Mouse (Mus musculus) natural killer cell, adult 2 months (primary cell): ENCODE measurements at regions not wholly inside any gene's neighbourhood (a gene's known extent, or its start where the extent isn't known, plus 50 kb on each side); places are given as distances from the start of the nearest gene placed in this dataset.

Source experiments
- DNase-seq, 2 experiments: peaks; one replicate each; pipeline ENCODE4 v3.0.0; 2022; ENCODE audit warnings: low spot score in 2 of 2

DNA sequence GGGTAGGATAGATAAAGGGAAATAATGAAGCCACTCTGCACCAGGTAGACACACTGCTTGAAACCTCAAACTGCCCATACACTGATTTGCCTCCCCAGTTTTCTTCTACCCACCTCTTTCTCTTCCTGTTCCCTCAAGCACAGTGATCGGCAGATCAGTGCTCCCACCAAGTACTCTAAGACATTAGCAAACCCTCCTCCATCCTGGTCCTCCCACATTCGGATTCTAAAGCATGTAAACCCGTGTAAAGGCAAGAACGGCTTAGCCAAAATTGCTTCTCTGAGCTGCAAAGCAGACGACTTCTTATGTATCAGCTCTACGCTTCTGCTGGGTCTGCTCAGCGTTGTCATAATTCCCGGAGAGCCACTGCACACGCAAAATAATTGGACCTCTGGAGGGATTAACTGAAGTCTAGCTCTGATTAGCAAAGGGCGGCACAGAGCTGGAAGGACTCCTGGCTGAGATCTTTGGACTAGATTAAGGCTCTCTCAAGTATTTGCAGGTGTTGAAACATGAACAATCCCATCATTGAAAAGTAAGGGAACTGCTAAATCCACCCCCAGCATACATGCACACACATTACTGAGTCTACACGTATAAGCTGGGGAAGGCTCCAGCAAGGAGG lies 67.2 kb downstream of the Mtx3 start:
- DNase-seq, result no peak

DNA sequence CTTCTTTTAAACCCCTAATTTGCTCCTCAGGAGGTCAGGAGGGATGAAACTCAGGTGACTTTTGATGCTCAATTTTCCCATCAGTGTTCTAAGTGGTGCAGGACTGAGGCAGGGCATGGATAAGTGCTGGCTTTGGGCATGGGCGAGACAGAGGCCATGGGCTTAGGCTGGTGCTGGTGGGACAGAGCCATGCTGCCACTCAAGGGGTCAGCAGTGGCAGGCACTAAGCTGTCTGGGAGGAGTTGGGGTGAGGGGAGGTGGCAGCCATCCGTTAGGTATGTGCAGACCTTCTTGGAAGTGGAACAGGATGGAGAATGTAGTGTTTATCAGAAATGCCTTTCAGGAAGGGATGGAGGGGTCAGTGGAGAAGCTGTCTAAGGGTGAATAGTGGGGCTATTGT lies 68.1 kb downstream of the Mtx3 start:
- no peak for DNase-seq

DNA sequence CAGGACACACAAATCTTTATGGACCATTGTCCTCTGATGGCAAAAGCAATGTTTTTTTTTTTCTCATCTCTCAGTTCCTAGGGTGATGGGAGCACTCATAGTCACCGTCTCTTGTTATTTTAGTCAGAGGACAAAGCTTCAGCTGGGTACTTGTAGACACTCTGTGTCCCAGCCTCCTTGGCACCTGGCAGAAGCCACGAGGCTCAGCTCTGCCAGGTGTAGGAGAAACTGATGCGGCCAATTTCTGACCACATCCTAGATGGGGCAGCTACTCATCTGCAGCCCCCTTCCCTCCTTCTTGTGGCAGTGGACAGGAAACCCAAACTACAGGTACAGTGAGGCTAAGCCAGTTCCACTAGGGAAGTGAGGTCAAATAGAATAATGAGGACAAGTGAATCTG lies 70.1 kb downstream of the Mtx3 start:
- no peak for DNase-seq

DNA sequence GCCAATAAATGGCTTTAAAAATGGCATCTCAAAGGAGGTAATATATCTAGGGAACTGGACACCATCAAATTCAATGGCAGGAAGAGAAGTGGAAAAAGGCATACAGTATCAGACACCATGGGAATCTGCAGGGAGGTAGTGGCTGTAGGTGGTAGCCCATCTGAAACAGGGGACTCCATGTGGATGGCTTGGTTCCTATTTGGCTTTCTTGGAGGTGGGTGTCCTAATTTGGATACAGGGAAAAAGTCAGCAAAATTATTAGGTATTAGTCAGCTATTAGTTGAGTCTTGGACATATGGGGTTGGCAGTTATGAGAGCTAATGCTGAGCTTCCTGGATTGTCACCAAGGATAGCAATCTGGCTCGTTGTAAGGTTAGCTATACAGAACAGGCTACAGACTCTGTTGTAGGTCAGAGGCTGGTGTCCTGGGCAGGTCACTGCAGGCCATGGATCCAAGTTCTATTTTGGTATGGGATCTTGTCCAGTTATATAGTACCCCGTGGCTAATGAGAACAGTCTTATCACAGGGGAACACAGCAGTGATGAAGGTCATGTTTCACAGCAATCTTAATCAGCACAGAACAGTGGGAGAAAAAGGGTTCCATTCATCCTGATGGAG lies 70.8 kb downstream of the Mtx3 start:
- DNase-seq, result no peak

DNA sequence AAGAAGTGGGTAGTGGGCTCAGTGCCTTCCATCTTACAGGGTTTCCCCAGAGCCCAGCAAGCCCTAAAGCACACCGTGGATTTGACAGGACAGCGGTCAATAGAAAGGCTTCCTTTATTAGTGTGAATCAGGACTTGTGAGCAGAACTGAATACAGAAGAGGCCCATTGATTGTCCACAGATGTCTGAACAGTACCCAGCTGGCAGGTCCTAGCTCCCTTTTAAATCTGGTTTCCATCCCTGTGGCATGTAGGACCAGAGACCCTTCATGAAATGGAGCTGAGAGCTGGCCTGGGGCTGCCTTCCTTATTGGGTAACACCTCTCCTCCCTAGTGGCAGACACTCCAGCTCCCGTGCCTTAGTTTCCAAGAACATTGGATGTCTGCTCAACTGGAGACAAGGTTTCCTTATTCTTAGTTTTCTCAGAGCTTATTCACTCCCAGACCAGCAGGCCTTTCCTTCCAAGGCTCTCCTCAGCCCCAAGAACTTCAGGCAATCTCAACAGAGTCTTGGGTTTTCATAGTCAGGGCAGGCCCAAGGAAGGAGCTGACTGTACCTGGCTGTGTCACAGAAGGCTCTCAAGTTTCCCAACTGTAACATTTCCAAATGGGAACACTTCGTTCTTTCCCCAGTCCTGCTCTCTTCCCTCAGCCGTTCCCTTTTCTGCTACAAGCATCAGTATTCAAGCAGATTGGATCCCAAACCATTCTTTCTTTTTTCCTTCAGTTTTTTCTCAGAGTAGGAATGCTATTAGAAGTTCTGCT lies 71.6 kb downstream of the Mtx3 start:
- no peak for DNase-seq

- no peak for DNase-seq
Observed at GRCm38 (mm10) chr13:92919882-92920281, 75.3 kb downstream of the Mtx3 start.

DNA sequence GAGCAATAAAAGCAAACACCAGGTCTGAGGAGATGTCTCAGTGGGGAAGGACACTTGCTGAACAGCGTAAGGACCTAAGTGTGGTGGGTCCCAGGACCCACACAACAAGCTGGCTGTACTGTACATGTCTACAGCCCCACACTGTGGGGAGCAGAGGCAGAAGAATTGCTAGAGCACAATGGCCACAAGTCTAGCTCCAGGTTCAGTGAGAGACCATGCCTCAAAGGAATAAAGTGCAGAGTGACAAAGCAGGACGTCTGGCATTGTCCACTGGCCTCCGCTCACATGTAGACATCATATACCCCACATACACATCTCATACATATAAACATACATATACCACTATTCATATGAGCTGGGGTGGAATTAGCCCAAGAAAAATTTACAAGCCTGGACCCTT lies 77.4 kb downstream of the Mtx3 start:
- no peak for DNase-seq

DNA sequence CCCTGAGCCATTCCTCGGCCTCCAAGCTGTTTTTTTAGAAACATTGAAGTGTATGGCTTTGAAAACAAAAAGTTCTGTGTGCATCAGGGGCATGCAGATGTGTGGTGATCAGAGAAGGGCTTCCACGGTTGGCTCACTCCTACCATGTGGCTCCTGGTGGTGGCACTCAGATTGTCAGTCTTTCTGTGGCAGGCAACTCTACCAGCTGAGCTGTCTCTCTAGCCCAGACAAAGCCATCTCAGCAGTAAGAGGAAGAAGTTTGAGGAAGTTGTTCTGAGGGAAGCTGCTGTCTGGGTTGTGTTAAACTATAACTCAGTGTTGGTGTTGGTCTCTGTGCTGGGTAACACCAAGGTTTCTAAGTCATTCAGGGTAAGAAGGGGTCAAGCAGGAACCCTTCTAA lies 78.9 kb downstream of the Mtx3 start:
- peak in 1 of 2 experiments; percentile 32 for DNase-seq

DNA sequence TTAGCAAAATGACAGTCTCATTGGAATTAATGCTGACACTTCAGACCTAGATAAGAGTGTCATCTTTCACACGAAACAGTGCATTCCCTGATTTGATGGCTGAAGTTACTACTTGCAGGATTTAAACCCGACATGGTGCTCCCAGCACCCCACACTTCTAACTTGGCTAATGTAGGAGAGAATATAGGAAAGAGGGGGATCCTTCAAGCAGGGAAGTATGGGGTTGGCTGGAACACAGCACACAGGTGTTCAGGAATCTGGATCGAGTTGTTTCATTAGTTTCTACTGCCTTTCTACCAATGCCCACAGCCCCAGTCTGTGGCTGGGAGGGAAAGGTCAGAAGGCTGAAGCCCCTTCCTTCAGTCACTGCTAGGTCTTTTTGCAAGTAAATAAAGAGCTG lies 79.5 kb downstream of the Mtx3 start:
- no peak for DNase-seq

DNA sequence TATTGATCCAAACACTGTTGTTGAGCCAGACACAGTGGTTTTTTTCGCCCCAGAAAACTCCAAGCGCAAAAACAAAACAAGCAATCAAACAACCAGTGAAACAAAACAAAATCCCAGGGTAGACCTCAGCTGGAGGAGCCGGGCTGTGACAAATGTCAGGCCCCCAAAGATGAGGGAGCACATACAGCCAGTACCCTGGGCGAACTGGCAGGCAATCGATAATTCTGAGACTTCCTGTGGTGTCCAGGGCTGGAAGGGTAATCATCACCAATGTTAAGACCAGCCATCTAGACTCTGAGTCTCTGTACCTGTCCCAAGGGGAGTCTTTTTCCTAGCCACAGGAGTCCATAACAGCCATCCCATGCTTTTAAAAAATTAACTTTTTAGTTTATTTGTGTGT lies 80.6 kb downstream of the Mtx3 start:
- no peak for DNase-seq

DNA sequence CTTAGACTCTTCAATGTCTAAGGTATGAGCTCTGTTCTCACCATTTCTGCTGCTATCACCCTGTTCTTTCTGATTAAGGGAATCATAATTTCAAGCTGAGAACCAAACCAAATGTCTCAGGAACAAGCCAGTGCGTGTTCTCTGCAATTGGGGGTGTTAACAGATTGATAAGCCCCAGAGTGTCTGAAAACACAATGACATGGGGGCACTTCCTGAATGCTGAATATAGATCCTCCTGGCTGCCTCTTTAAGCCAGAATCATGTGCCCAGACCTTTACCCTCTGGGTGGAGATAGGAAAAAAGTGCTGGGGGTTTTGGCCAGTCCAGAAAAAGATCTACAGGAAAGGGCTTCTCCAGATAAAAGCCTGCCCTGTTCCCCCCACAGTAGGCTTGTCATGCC lies 84.0 kb downstream of the Mtx3 start:
- no peak for DNase-seq

GRCm38 (mm10) chr13:92931696-92932095 lies 87.1 kb downstream of the Mtx3 start:
- DNase-seq, result no peak

DNA sequence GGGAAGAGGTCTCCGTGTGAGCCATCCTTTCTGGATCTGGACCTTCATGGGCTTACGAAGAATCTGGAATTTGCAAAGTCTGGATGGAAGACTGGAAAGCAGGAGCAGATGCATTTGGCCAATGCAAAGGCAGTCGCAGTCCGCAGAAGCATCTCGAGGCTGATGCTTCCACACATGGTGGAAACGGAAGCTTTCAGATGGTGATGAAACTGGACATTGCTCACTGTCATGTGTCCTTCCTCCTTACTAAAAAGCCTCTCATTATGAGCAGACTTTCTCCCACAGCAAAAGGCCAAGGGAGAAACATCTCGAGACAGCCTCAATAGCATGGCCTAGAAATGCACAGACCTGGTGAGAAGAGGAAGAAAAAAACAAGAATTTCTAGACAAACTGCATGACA lies 94.5 kb downstream of the Mtx3 start:
- DNase-seq, result no peak

DNA sequence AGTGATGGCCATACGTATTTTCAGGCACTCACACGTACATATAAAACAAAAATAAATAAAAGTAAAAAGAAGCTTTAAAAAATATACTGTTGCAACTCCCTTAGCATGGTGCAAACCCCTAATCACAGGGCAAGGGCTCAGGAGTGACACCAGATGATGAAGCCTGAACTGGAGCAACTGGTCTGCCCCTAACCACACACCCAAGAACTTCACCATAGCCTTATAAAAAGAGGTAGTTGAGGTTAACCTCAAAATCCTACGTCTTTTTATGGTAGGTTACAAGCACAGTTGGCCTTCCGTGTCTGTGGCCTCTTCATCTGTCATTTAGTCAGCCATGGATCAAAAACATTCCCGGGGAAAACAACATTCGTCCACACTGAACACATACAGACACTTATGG lies 96.0 kb downstream of the Mtx3 start:
- DNase-seq, result no peak

GRCm38 (mm10) chr13:92948560-92948959 lies 104.0 kb downstream of the Mtx3 start:
- no peak for DNase-seq

DNA sequence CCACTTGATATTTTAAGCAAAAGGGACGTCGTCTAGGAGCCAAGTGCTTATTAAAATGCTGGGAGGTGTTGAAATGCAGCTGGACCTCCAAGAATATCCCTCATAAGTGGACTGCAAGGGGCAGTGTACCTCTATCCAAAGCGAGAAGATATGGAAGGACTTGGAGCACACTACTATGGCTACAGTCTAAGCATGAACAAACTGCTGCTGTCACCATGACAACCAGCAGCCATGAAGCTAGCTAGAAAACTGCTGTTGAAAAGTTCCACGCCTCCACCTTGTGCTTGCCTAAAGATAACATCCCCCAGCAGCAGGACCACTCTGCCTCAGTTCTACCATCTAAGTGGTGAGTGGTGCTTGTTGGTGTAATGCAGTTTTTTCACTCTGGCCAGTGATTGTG lies 115.5 kb downstream of the Mtx3 start:
- no peak for DNase-seq

DNA sequence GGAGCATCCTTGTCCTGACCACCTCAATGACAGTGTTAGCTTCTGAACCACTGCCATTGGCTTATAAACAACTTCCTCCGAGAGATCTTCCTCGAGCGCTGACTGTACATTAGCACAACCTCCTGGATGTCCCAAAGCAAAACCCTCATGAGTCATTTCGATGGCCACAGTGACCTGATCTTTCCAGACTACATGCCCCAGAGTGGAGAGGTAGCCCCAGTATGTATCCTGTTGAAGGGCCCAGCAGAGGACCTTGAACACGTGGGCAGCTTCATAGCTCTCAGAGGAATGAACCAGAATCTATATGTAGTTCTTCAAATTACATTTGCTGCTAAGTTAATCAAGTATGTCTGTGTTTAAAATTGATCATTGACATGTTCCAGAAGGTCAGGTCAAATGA lies 118.1 kb downstream of the Mtx3 start:
- no peak for DNase-seq

DNA sequence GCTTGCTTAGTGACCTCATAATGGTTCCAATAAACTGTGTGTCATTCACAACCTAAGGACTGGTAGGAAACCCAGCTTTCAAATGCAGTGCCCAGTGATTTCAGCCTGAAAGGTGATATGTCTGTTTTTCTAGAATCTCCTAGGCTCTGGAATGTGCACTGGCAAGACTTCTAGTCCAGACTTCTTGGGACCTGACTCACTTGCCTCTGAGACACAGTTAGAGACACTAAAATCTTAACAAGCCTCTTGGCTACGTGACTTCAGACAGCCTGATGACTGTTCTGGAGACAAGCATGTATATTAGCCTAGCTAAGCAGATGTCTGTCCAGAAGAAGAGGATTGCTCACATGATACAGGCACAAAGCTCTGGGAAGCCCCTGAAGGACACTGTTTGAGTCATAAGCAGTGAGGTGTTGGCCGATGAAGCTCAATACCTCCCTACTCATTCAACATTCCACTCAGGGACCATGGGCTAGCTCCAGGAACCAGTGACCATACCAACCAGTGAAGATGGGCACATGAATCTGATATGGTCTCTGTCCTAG lies 118.9 kb downstream of the Mtx3 start:
- DNase-seq, result no peak

GRCm38 (mm10) chr13:92964213-92964743 lies 119.7 kb downstream of the Mtx3 start:
- no peak for DNase-seq

DNA sequence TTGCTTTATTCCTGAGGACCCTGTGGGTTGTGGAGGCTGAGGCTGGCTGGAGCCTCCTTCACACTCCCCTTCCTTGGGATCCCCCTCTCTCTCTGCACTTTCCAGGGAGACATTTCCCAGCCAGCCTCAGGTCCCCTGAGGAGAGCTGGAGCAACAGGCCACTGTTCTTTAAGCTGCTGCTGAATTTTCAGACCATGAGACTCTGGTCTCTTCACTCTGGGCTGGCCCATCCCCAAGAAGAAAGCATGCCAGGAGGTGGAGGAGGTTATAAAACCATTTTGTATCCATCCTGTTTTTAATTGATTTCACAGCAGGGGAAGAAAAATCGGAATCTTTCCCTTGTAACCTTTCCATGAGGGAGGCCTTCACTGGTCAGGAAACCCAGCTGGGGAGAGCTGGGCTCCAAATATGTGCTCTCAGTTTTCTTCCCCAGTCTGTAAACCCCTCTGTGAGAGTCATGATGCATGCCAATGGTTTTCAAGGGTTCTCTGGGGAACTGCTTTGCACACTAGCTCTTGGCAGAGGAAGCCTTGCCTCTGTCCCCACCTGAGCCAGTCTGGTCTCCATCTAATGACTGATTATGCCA lies 122.6 kb downstream of the Mtx3 start:
- DNase-seq, result no peak

DNA sequence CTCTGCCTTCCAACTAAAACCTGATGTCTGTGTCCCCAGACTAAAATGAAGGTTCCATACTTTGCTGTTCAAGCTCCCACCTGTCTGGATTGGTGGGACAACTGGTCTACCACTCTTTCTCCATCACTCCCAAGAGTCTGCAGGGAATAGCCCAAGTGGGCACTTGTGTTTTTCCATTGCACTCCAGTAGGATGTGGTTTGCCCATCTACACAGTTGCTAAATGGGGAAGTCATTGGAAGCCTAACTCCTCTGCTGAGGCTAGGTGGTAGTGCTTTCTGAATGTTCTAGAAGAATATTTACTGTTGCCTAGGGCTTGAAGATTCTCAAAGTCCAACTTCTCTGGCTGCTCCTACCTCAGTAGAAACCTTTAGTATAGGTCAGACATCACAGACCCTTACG lies 125.0 kb downstream of the Mtx3 start:
- DNase-seq, result no peak

DNA sequence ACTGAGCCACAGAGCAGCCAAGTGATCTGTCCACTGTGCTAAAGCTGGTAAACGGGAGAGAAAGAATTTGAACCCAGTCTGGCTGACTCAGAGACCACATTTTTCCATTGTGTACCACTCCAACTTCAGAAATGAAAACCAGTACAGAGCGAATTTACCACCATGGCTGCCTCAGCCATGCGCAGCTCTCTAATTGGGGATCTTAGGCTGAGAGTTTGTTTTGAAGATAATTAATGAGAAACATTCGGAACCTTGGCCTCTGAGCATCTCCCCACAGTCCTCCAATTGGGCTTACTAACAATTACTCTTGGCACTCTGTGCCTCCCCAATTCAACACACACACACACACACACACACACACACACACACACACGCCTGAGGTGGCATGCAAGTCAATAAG lies 128.3 kb downstream of the Mtx3 start:
- no peak for DNase-seq
